Mouse (Mus musculus) CH12.LX (cell line): ENCODE data around the gene Neurod2. TPM values are rescaled to one million over a fixed set of nuclear protein-coding genes. Genes with fewer than 3 reads are reported as not detected.

Source experiments
- DNase-seq: peaks from one replicate; pipeline ENCODE4 v3.0.0-alpha.2; 2013; ENCODE audit errors: extremely low read depth
- H3K27ac ChIP-seq: 2 replicates; pipeline ENCODE4 v1.5.1; 2012; ENCODE audit warnings: low read depth, mild to moderate bottlenecking, control low read depth, moderate library complexity; ENCODE audit not compliant: insufficient read depth
- H3K27me3 ChIP-seq: replicated peaks from 2 replicates; pipeline ENCODE3; 2012; ENCODE audit warnings: inconsistent platforms
- H3K36me3 ChIP-seq, 2 experiments: replicated peaks in 1 of 2; 2 replicates each; pipeline versions ENCODE3 to v1.6.1; 2012; ENCODE audit warnings: inconsistent platforms in 1 of 2, low read length in 1 of 2, mild to moderate bottlenecking in 1 of 2, mixed read lengths in 1 of 2, moderate library complexity in 1 of 2; ENCODE audit not compliant: control insufficient read depth in 1 of 2, insufficient read depth in 1 of 2
- H3K4me1 ChIP-seq, 2 experiments: 2 replicates each; pipeline ENCODE4 v1.6.1; 2012; ENCODE audit warnings: inconsistent platforms in 1 of 2, moderate library complexity in 1 of 2; ENCODE audit not compliant: insufficient read depth in 2 of 2, control insufficient read depth in 1 of 2
- H3K4me2 ChIP-seq: 2 replicates; pipeline ENCODE4 v1.6.1; 2012; ENCODE audit warnings: low read depth, mild to moderate bottlenecking, control low read depth; ENCODE audit not compliant: poor library complexity, insufficient read depth, severe bottlenecking
- H3K4me3 ChIP-seq, 3 experiments: fragments of 150-350 bp in 1 of 3; sonication (generic) in 1 of 3; replicated peaks in 1 of 3; 2 replicates each; pipeline versions ENCODE3 to v1.5.1; 2011 to 2012; ENCODE audit warnings: low read depth in 2 of 3, low read length in 2 of 3, mild to moderate bottlenecking in 2 of 3, moderate library complexity in 2 of 3, control low read depth in 1 of 3, improper control_type of control experiment in 1 of 3, inconsistent platforms in 1 of 3, mixed read lengths in 1 of 3; ENCODE audit not compliant: poor library complexity in 1 of 3
- H3K79me2 ChIP-seq: replicated peaks from 2 replicates; pipeline ENCODE4 v1.6.1; 2012; ENCODE audit warnings: mild to moderate bottlenecking, moderate library complexity; ENCODE audit not compliant: control insufficient read depth, poor library complexity, insufficient read depth, severe bottlenecking; ENCODE audit errors: extremely low read depth
- H3K9ac ChIP-seq: 2 replicates; pipeline ENCODE4 v1.6.1; 2012; ENCODE audit warnings: low read depth, mild to moderate bottlenecking, control low read depth, moderate library complexity; ENCODE audit not compliant: insufficient read depth
- H3K9me3 ChIP-seq: replicated peaks from 2 replicates; pipeline ENCODE3; 2012; ENCODE audit warnings: low read length, inconsistent platforms, mixed read lengths
- BHLHE40 ChIP-seq: IDR thresholded peaks from 2 replicates; pipeline ENCODE4 v1.6.1; 2011; ENCODE audit warnings: mild to moderate bottlenecking, low read depth, low read length, improper control_type of control experiment
- CHD2 ChIP-seq: IDR thresholded peaks from 2 replicates; pipeline ENCODE4 v1.6.1; 2011; ENCODE audit warnings: low read length, improper control_type of control experiment
- E2F4 ChIP-seq: IDR thresholded peaks from 2 replicates; pipeline ENCODE4 v1.6.1; 2011; ENCODE audit warnings: low read depth, low read length, improper control_type of control experiment; ENCODE audit not compliant: insufficient replicate concordance
- ELF1 ChIP-seq: IDR thresholded peaks from 2 replicates; pipeline ENCODE4 v1.6.1; 2014; ENCODE audit warnings: low read depth, mild to moderate bottlenecking, inconsistent platforms, low read length, improper control_type of control experiment
- EP300 ChIP-seq: IDR thresholded peaks from 2 replicates; pipeline ENCODE4 v1.6.1; 2011; ENCODE audit warnings: low read length, improper control_type of control experiment
- GABPA ChIP-seq: IDR thresholded peaks from 2 replicates; pipeline ENCODE4 v1.6.1; 2012; ENCODE audit warnings: low read depth, low read length, improper control_type of control experiment, inconsistent platforms; ENCODE audit not compliant: insufficient replicate concordance
- HCFC1 ChIP-seq: IDR thresholded peaks from 2 replicates; pipeline ENCODE4 v1.6.1; 2012; ENCODE audit warnings: low read depth, mild to moderate bottlenecking, inconsistent platforms, low read length, improper control_type of control experiment
- IRF4 ChIP-seq: IDR thresholded peaks from 2 replicates; pipeline ENCODE4 v1.6.1; 2014; ENCODE audit warnings: low read depth, mild to moderate bottlenecking, inconsistent platforms, low read length, improper control_type of control experiment
- JUND ChIP-seq: conservative IDR thresholded peaks from 2 replicates; pipeline ENCODE4 v1.6.1; 2011; ENCODE audit warnings: low read depth, low read length, improper control_type of control experiment
- MAFK ChIP-seq: IDR thresholded peaks from 2 replicates; pipeline ENCODE4 v1.6.1; 2011; ENCODE audit warnings: low read length, improper control_type of control experiment; ENCODE audit not compliant: insufficient replicate concordance
- MAX ChIP-seq: IDR thresholded peaks from 2 replicates; pipeline ENCODE4 v1.6.1; 2011; ENCODE audit warnings: low read length, improper control_type of control experiment
- MAZ ChIP-seq: IDR thresholded peaks from 2 replicates; pipeline ENCODE4 v1.6.1; 2012; ENCODE audit warnings: low read depth, mild to moderate bottlenecking, inconsistent platforms, low read length, improper control_type of control experiment, moderate library complexity
- MXI1 ChIP-seq: IDR thresholded peaks from 2 replicates; pipeline ENCODE4 v1.6.1; 2011; ENCODE audit warnings: mild to moderate bottlenecking, low read depth, low read length, improper control_type of control experiment
- RAD21 ChIP-seq: IDR thresholded peaks from 2 replicates; pipeline ENCODE4 v1.6.1; 2011; ENCODE audit warnings: low read depth, mild to moderate bottlenecking, low read length, improper control_type of control experiment, moderate library complexity
- TBP ChIP-seq: conservative IDR thresholded peaks from 2 replicates; pipeline ENCODE4 v1.6.1; 2011; ENCODE audit warnings: low read depth, low read length, improper control_type of control experiment
- TCF12 ChIP-seq: IDR thresholded peaks from 2 replicates; pipeline ENCODE4 v1.6.1; 2014; ENCODE audit warnings: low read depth, mild to moderate bottlenecking, inconsistent platforms, low read length, improper control_type of control experiment
- ZC3H11A ChIP-seq: IDR thresholded peaks from 2 replicates; pipeline ENCODE4 v1.6.1; 2012; ENCODE audit warnings: low read depth, mild to moderate bottlenecking, inconsistent platforms, low read length, improper control_type of control experiment
- dilution Hi-C: fragments of 300-500 bp; cut with MboI; formaldehyde crosslinking; loops from 2 replicates; pipeline ENCODE4 v1.14.3; 2020; ENCODE audit warnings: low sequenced_read_pairs; ENCODE audit not compliant: extremely low pct_unique_long_range_greater_than_20kb, extremely low pct_ligation_motif_present
- in situ Hi-C: fragments of 300-500 bp; cut with MboI; formaldehyde crosslinking; loops from 3 replicates; pipeline ENCODE4 v1.14.3; 2019; ENCODE audit warnings: low sequenced_read_pairs, low pct_ligation_motif_present, low pct_unique_long_range_greater_than_20kb, mixed read lengths
- polyA plus RNA-seq: library from polyadenylated mRNA; unstranded; fragments of >175 nt; gene quantifications from 2 replicates; pipeline ENCODE4 v1.2.1, GENCODE M21; 2012; ENCODE audit warnings: low read depth; ENCODE audit not compliant: insufficient read length
- total RNA-seq, 2 experiments: library from RNA; depleted of rRNA; stranded (reverse); fragments of 300-350 nt in 1 of 2; fragments of >200 nt in 1 of 2; gene quantifications; 2 replicates each; pipeline ENCODE4 v1.2.3; 2012 to 2014

Gene Neurod2
- total and polyA plus RNA-seq, 3 experiments, result not detected

DNA sequence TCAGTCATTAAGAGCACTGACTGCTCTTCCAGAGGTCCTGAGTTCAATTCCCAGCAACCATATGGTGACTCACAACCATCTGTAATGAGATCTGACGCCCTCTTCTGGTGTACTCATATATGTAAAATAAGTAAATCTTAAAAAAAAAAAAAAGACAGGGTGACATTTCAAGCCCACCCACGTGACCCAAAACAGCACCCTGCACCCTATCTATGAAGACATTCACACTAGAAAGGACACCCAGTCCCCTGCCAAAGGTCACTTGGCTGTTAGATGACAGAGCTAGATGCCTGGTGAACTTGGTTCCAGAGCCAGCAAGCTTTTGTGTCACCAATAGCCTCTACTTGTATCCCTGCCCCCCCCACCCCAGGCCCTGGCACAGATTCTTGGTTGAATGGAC lies 36.4 kb downstream of the Neurod2 start:
- H3K4me2 ChIP-seq, result no peak overlapping the region
- in situ Hi-C loops, result no loop called here
- H3K79me2 ChIP-seq, result no peaks in the 10 kb centered on the region
- no peak overlapping the region for H3K9ac ChIP-seq
- no peaks in the 10 kb centered on the region for H3K9me3 ChIP-seq
- H3K4me1 ChIP-seq, result peaks cover 5 to 22% of the 10 kb centered on the region in 2 experiments
- DNase-seq, result no peak
- peaks cover 75% of the 10 kb centered on the region for H3K27me3 ChIP-seq
- H3K4me3 ChIP-seq, result no peak overlapping the region
- no peaks in the 10 kb centered on the region for H3K36me3 ChIP-seq
- H3K27ac ChIP-seq, result no peak overlapping the region
- TF ChIP-seq ELF1 (no peak), BHLHE40 (no peak), TBP (no peak), MXI1 (no peak), MAZ (no peak), RAD21 (no peak), HCFC1 (no peak), CHD2 (no peak), IRF4 (no peak)
- dilution Hi-C loops, result no loop called here

DNA sequence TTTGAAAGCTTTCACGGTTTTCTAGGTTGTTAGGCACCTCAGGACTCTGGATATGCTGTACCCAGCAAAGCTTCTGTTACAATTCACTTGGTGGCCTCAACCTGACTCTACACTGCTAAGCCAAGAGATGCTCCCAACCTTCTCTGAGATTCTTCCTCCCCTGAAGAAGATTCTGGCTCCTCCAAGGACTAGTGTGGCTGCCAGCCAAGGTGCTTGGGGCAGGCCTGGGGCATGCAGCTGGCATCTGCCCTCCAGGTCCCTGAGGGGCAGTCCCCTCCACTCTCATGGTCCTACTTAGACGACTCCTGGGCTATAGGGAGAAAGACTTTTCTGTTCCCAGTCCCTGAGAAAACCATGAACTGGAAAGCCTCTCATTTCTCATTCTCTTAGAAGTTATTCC lies 38.5 kb downstream of the Neurod2 start:
- in situ Hi-C loops, result no loop called here
- H3K79me2 ChIP-seq, result no peaks in the 10 kb centered on the region
- H3K9ac ChIP-seq, result no peak overlapping the region
- dilution Hi-C loops, result no loop called here
- peaks cover 59% of the 10 kb centered on the region for H3K27me3 ChIP-seq
- no peak overlapping the region for H3K4me2 ChIP-seq
- TF ChIP-seq GABPA, result no peak
- TF ChIP-seq MAX, result no peak
- no peak for TF ChIP-seq EP300
- no peak for TF ChIP-seq E2F4
- TF ChIP-seq BHLHE40, result no peak
- H3K9me3 ChIP-seq, result no peaks in the 10 kb centered on the region
- no peak for DNase-seq
- no peak overlapping the region for H3K27ac ChIP-seq
- no peaks in the 10 kb centered on the region for H3K36me3 ChIP-seq
- H3K4me1 ChIP-seq, result peaks cover 2 to 18% of the 10 kb centered on the region in 2 experiments; a peak in 3 of 4 replicates
- no peak overlapping the region for H3K4me3 ChIP-seq

DNA sequence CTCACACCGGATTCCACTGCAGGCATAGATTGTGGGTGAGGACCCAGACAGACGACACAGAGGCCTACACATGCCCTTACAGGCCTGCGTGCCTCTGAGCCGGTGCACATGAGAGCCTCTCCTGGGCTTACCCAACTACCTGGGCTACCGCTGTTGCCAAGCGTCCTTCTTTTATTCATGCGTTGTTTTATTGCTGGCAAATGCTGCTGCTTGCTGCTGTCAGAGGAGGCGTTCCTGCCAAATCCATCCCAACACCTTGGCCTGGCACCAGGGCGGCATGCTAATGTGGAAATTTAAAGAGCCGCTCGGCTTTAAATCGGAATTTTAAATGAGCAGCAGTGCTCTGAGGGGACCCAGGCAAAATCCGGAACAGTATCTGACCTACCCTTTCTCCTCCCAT lies 39.6 kb downstream of the Neurod2 start:
- Histone ChIP-seq H3K4me1 (peaks cover 2 to 13% of the 10 kb centered on the region in 2 experiments; a peak in 3 of 4 replicates), H3K4me3 (no peak overlapping the region), H3K79me2 (no peaks in the 10 kb centered on the region), H3K9ac (no peak overlapping the region), H3K27ac (no peak overlapping the region), H3K4me2 (no peak overlapping the region), H3K36me3 (no peaks in the 10 kb centered on the region), H3K9me3 (no peaks in the 10 kb centered on the region), H3K27me3 (peaks cover 49% of the 10 kb centered on the region)
- TF ChIP-seq JUND, result no peak
- TF ChIP-seq MAFK, result no peak
- no peak for TF ChIP-seq ZC3H11A
- no peak for TF ChIP-seq TCF12
- dilution Hi-C loops (no loop called here), in situ Hi-C loops (no loop called here)
- no peak for DNase-seq
